Mouse (Mus musculus) brain, adult 10 weeks (tissue): ENCODE data around the gene Btbd17. TPM values are rescaled to one million over a fixed set of nuclear protein-coding genes. Genes with fewer than 3 reads are reported as not detected.

Experiments
- polyA plus RNA-seq: library from polyadenylated mRNA; stranded (reverse); fragments of 350-450 nt; fragmentation: Illumina TruSeq; extraction: RNeasy Lipid Tissue Mini Kit (QIAGEN cat#74804); gene quantifications from one replicate; pipeline ENCODE4 v1.2.3, GENCODE M21; 2015; ENCODE audit warnings: low read depth, low replicate concordance

The Btbd17 gene
- 28.9 TPM for polyA plus RNA-seq

GRCm38 (mm10) chr11:114795848-114796322 lies at the start of gene Btbd17:
Gene Btbd17, minus strand, starts transcription at chr11:114795945.

GRCm38 (mm10) chr11:114798624-114799023 lies 2.9 kb upstream of the Btbd17 start, which contains the start of gene Gpr142:
Gene Gpr142, plus strand, starts transcription at chr11:114798924.

GRCm38 (mm10) chr11:114764820-114765818 lies 30.6 kb downstream of the Btbd17 start, which contains the start of gene Kif19a:
Gene Kif19a, plus strand, starts transcription at chr11:114765388.

Other genes with a start within 250 kb of the Btbd17 start
- gene Rpl38, start 127.4 kb downstream of the Btbd17 start, polyA plus RNA-seq, result 1,602 TPM
- gene Ttyh2, start 120.5 kb downstream of the Btbd17 start, polyA plus RNA-seq, result 28.4 TPM
- 3.4 TPM for gene Dnaic2, start 68.5 kb downstream of the Btbd17 start, polyA plus RNA-seq
- gene Kif19a, start 30.6 kb downstream of the Btbd17 start, polyA plus RNA-seq, result 2.9 TPM
- gene Gpr142, start 3.0 kb upstream of the Btbd17 start, polyA plus RNA-seq, result not detected
- gene Gprc5c, start 55.2 kb upstream of the Btbd17 start, polyA plus RNA-seq, result 3.0 TPM
- gene Cd300a, start 94.1 kb upstream of the Btbd17 start, polyA plus RNA-seq, result 1.5 TPM
- not detected for gene Cd300lb, start 138.4 kb upstream of the Btbd17 start, polyA plus RNA-seq
- not detected for gene Cd300c, start 173.2 kb upstream of the Btbd17 start, polyA plus RNA-seq
- not detected for gene Cd300ld, start 194.0 kb upstream of the Btbd17 start, polyA plus RNA-seq
- 8.6 TPM for gene Cd300c2, start 205.9 kb upstream of the Btbd17 start, polyA plus RNA-seq
- not detected for gene Cd300ld2, start 220.2 kb upstream of the Btbd17 start, polyA plus RNA-seq
- not detected for gene Cd300ld4, start 231.1 kb upstream of the Btbd17 start, polyA plus RNA-seq
- gene Cd300ld5, start 241.8 kb upstream of the Btbd17 start, polyA plus RNA-seq, result 2.1 TPM